Mouse (Mus musculus) heart, adult 2 months (tissue): ENCODE measurements at regions not wholly inside any gene's neighbourhood (a gene's known extent, or its start where the extent isn't known, plus 50 kb on each side); places are given as distances from the start of the nearest gene placed in this dataset.
A peak's percentile ranks its signal among the peaks of the same experiment; 100 is the strongest.

Experiments used
- CTCF ChIP-seq: fragments of 200-600 bp; IDR thresholded peaks from 2 replicates; pipeline ENCODE4 v1.8.1; 2022; ENCODE audit warnings: antibody characterized with exemption, mild to moderate bottlenecking, moderate library complexity
- POLR2A ChIP-seq: fragments of 200-500 bp; IDR thresholded peaks from 2 replicates; pipeline ENCODE4 v1.6.1; 2011; ENCODE audit warnings: mild to moderate bottlenecking, low read depth, low read length, control low read depth; ENCODE audit not compliant: insufficient read depth

DNA sequence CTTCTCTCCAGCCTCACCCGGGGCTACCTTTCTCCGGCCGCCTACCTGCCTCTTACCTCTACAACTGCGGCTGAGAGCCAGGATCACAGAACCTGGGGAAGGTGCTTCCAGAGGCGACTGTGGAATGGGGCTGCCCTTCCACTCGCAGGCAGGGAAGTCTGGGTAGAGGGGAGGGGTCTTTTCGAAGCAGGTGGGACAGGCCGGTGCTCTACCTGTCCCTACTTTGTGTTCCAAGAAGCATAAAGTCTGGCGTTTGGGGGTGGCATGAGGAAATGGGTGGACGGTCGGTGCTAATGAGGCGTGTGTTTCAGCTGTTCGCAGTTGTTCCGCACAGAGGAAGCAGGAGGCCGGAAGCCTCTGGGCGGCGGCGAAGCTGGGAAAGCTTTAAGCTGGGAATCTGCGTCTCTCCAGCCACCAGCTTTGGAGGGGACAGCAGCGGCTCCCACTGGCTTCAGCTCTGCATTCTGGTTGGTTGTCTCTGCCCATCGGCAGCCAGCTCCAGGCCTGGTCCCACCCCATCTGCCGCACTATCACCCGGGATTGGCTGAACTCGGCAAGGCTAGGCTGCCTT, 68.8 kb upstream of the Slc35c1 start:
- TF ChIP-seq CTCF = peak; percentile 36
- peak; percentile 59; the same call in 1 of the 2 replicates for TF ChIP-seq POLR2A
